Mouse (Mus musculus): ENCODE measurements at regions not wholly inside any gene's neighbourhood (a gene's known extent, or its start where the extent isn't known, plus 50 kb on each side); places are given as distances from the start of the nearest gene placed in this dataset.

GRCm38 (mm10) chr10:126239536-126239935 lies 273.6 kb downstream of the Lrig3 start:
- DNase-seq (ENCODE audit: low spot score in 2 of 2): no peak

Small RNA genes in the stretch of these regions (microRNA-seq; reads per million reads assigned to microRNA genes)
- 7.8 reads per million, percentile 22 among the genes with 10 or more reads in this experiment for gene Mir378d
